Mouse (Mus musculus) MEL (cell line): ENCODE results near the gene Gm1673. TPM values are rescaled to one million over a fixed set of nuclear protein-coding genes. Genes with fewer than 3 reads are reported as not detected.

Source experiments
- DNase-seq: peaks from one replicate; pipeline ENCODE4 v3.0.0; 2011; ENCODE audit warnings: low read depth, low spot score
- H3K27ac ChIP-seq: 2 replicates; pipeline ENCODE4 v1.5.1; 2012; ENCODE audit warnings: low read depth, mild to moderate bottlenecking, control low read depth, low read length, moderate library complexity; ENCODE audit not compliant: control insufficient read depth
- H3K27me3 ChIP-seq, 2 experiments: fragments of 150-350 bp in 1 of 2; sonication (generic) in 1 of 2; 2 replicates each; pipeline ENCODE4 v1.6.1; 2012; ENCODE audit warnings: low read length in 2 of 2, mild to moderate bottlenecking in 2 of 2, improper control_type of control experiment in 1 of 2, moderate library complexity in 1 of 2; ENCODE audit not compliant: insufficient read depth in 2 of 2, control insufficient read depth in 1 of 2
- H3K36me3 ChIP-seq, 2 experiments: 2 replicates each; pipeline ENCODE4 v1.6.1; 2012 to 2014; ENCODE audit warnings: low read length in 2 of 2, improper control_type of control experiment in 1 of 2, inconsistent platforms in 1 of 2, mild to moderate bottlenecking in 1 of 2; ENCODE audit not compliant: insufficient read depth in 2 of 2, control insufficient read depth in 1 of 2
- H3K4me1 ChIP-seq, 2 experiments: fragments of 150-350 bp in 1 of 2; sonication (generic) in 1 of 2; 2 replicates each; pipeline ENCODE4 v1.6.1; 2012; ENCODE audit warnings: low read length in 2 of 2, improper control_type of control experiment in 1 of 2, mild to moderate bottlenecking in 1 of 2; ENCODE audit not compliant: insufficient read depth in 2 of 2, control insufficient read depth in 1 of 2
- H3K4me3 ChIP-seq, 2 experiments: fragments of 150-350 bp in 1 of 2; sonication (generic) in 1 of 2; 2 replicates each; pipeline ENCODE4 v1.5.1; 2012; ENCODE audit warnings: low read depth in 2 of 2, low read length in 2 of 2, mild to moderate bottlenecking in 2 of 2, moderate library complexity in 2 of 2, control low read depth in 1 of 2, improper control_type of control experiment in 1 of 2; ENCODE audit not compliant: control insufficient read depth in 1 of 2, insufficient read depth in 1 of 2
- H3K79me2 ChIP-seq: 2 replicates; pipeline ENCODE4 v1.6.1; 2012; ENCODE audit warnings: mild to moderate bottlenecking, low read length, moderate library complexity; ENCODE audit not compliant: control insufficient read depth, poor library complexity, insufficient read depth
- H3K9ac ChIP-seq: 2 replicates; pipeline ENCODE4 v1.6.1; 2012; ENCODE audit warnings: low read depth, mild to moderate bottlenecking, control low read depth, low read length, moderate library complexity; ENCODE audit not compliant: control insufficient read depth, poor library complexity, severe bottlenecking
- H3K9me3 ChIP-seq: fragments of 150-350 bp; sonication (generic); replicated peaks from 2 replicates; pipeline ENCODE4 v1.6.1; 2012; ENCODE audit warnings: mild to moderate bottlenecking, low read length, improper control_type of control experiment, moderate library complexity; ENCODE audit not compliant: insufficient read depth
- BHLHE40 ChIP-seq: IDR thresholded peaks from 2 replicates; pipeline ENCODE4 v1.6.1; 2012; ENCODE audit warnings: low read depth, mild to moderate bottlenecking, inconsistent platforms, low read length, improper control_type of control experiment, borderline replicate concordance
- CHD1 ChIP-seq: IDR thresholded peaks from 2 replicates; pipeline ENCODE4 v1.6.1; 2012; ENCODE audit warnings: low read depth, mild to moderate bottlenecking, inconsistent platforms, low read length, improper control_type of control experiment
- CTCF ChIP-seq, 3 experiments: IDR thresholded peaks in 2 of 3; conservative IDR thresholded peaks in 1 of 3; 2 replicates each; pipeline ENCODE4 v1.5.1; 2011 to 2012; ENCODE audit warnings: low read length in 3 of 3, low read depth in 2 of 3, mild to moderate bottlenecking in 2 of 3, improper control_type of control experiment in 1 of 3, inconsistent platforms in 1 of 3, mixed read lengths in 1 of 3, moderate library complexity in 1 of 3; ENCODE audit not compliant: control insufficient read depth in 1 of 3, insufficient read depth in 1 of 3, poor library complexity in 1 of 3, severe bottlenecking in 1 of 3
- EP300 ChIP-seq, 2 experiments: IDR thresholded peaks; 2 replicates each; pipeline ENCODE4 v1.6.1; 2011; ENCODE audit warnings: improper control_type of control experiment in 2 of 2, low read length in 2 of 2, low read depth in 1 of 2, mild to moderate bottlenecking in 1 of 2
- ETS1 ChIP-seq: IDR thresholded peaks from 2 replicates; pipeline ENCODE4 v1.6.1; 2012; ENCODE audit warnings: low read depth, mild to moderate bottlenecking, inconsistent platforms, low read length, improper control_type of control experiment, moderate library complexity
- HCFC1 ChIP-seq: IDR thresholded peaks from 2 replicates; pipeline ENCODE4 v1.6.1; 2012; ENCODE audit warnings: low read depth, mild to moderate bottlenecking, inconsistent platforms, low read length, improper control_type of control experiment, moderate library complexity
- JUND ChIP-seq: IDR thresholded peaks from 2 replicates; pipeline ENCODE4 v1.6.1; 2011; ENCODE audit warnings: low read depth, mild to moderate bottlenecking, improper control_type of control experiment, low read length
- KAT2A ChIP-seq: conservative IDR thresholded peaks from 2 replicates; pipeline ENCODE4 v1.6.1; 2012; ENCODE audit warnings: low read depth, low read length, improper control_type of control experiment, inconsistent platforms
- MAFK ChIP-seq: IDR thresholded peaks from 2 replicates; pipeline ENCODE4 v1.6.1; 2011; ENCODE audit warnings: low read depth, mild to moderate bottlenecking, low read length, improper control_type of control experiment, borderline replicate concordance
- MAX ChIP-seq: IDR thresholded peaks from 2 replicates; pipeline ENCODE4 v1.6.1; 2011; ENCODE audit warnings: low read length, improper control_type of control experiment
- MEF2A ChIP-seq: IDR thresholded peaks from 2 replicates; pipeline ENCODE4 v1.6.1; 2014; ENCODE audit warnings: low read depth, mild to moderate bottlenecking, inconsistent platforms, low read length, improper control_type of control experiment; ENCODE audit not compliant: poor library complexity, insufficient replicate concordance, severe bottlenecking; ENCODE audit errors: extremely low read depth
- MYB ChIP-seq: IDR thresholded peaks from 2 replicates; pipeline ENCODE4 v1.6.1; 2011; ENCODE audit warnings: mild to moderate bottlenecking, low read depth, low read length, improper control_type of control experiment
- MYC ChIP-seq: IDR thresholded peaks from 2 replicates; pipeline ENCODE4 v1.6.1; 2011; ENCODE audit warnings: low read depth, mild to moderate bottlenecking, low read length, improper control_type of control experiment, moderate library complexity
- NELFE ChIP-seq: IDR thresholded peaks from 2 replicates; pipeline ENCODE4 v1.6.1; 2011; ENCODE audit warnings: low read depth, low read length, improper control_type of control experiment
- NRF1 ChIP-seq: IDR thresholded peaks from 2 replicates; pipeline ENCODE4 v1.6.1; 2014; ENCODE audit warnings: low read depth, mild to moderate bottlenecking, inconsistent platforms, low read length, improper control_type of control experiment, moderate library complexity; ENCODE audit not compliant: poor library complexity, insufficient read depth, severe bottlenecking
- RAD21 ChIP-seq: IDR thresholded peaks from 2 replicates; pipeline ENCODE4 v1.6.1; 2011; ENCODE audit warnings: mild to moderate bottlenecking, low read depth, low read length, improper control_type of control experiment
- SIN3A ChIP-seq: IDR thresholded peaks from 2 replicates; pipeline ENCODE4 v1.6.1; 2012; ENCODE audit warnings: low read length, improper control_type of control experiment, inconsistent platforms
- TAL1 ChIP-seq: IDR thresholded peaks from 2 replicates; pipeline ENCODE4 v1.6.1; 2012; ENCODE audit warnings: mild to moderate bottlenecking, inconsistent platforms, low read length, moderate library complexity, mixed read lengths
- TBP ChIP-seq: IDR thresholded peaks from 2 replicates; pipeline ENCODE4 v1.8.0; 2011; ENCODE audit warnings: low read depth, low read length, improper control_type of control experiment
- TCF12 ChIP-seq: IDR thresholded peaks from 2 replicates; pipeline ENCODE4 v1.6.1; 2014; ENCODE audit warnings: low read depth, mild to moderate bottlenecking, inconsistent platforms, low read length, improper control_type of control experiment, moderate library complexity
- UBTF ChIP-seq: IDR thresholded peaks from 2 replicates; pipeline ENCODE4 v1.6.1; 2012; ENCODE audit warnings: low read depth, mild to moderate bottlenecking, inconsistent platforms, low read length, improper control_type of control experiment, moderate library complexity, borderline replicate concordance; ENCODE audit not compliant: insufficient read depth
- USF2 ChIP-seq, 2 experiments: IDR thresholded peaks; 2 replicates each; pipeline ENCODE4 v1.6.1; 2011 to 2012; ENCODE audit warnings: improper control_type of control experiment in 2 of 2, low read length in 2 of 2, borderline replicate concordance in 1 of 2, inconsistent platforms in 1 of 2, low read depth in 1 of 2, mild to moderate bottlenecking in 1 of 2; ENCODE audit not compliant: insufficient read depth in 1 of 2
- ZC3H11A ChIP-seq: IDR thresholded peaks from 2 replicates; pipeline ENCODE4 v1.6.1; 2012; ENCODE audit warnings: low read depth, mild to moderate bottlenecking, inconsistent platforms, low read length, improper control_type of control experiment
- ZMIZ1 ChIP-seq: IDR thresholded peaks from 2 replicates; pipeline ENCODE4 v1.6.1; 2012; ENCODE audit warnings: low read depth, mild to moderate bottlenecking, inconsistent platforms, low read length, improper control_type of control experiment, moderate library complexity
- ZNF384 ChIP-seq: IDR thresholded peaks from 2 replicates; pipeline ENCODE4 v1.6.1; 2012; ENCODE audit warnings: low read depth, mild to moderate bottlenecking, inconsistent platforms, low read length, improper control_type of control experiment
- polyA plus RNA-seq, 2 experiments: library from polyadenylated mRNA; stranded (reverse) in 1 of 2; unstranded in 1 of 2; fragments of >175 nt in 1 of 2; fragments of >200 nt in 1 of 2; gene quantifications; 2 replicates each; pipeline versions ENCODE4 v1.2.1 to v1.2.4; 2012; ENCODE audit warnings: low replicate concordance in 2 of 2, low read depth in 1 of 2; ENCODE audit not compliant: insufficient read length in 2 of 2, insufficient read depth in 1 of 2, missing spikeins in 1 of 2
- total RNA-seq: library from RNA; depleted of rRNA; stranded (reverse); fragments of 300-350 nt; gene quantifications from 2 replicates; pipeline ENCODE4 v1.2.3, GENCODE M21; 2012

Gm1673 gene
- total and polyA plus RNA-seq, 3 experiments, result not detected

DNA sequence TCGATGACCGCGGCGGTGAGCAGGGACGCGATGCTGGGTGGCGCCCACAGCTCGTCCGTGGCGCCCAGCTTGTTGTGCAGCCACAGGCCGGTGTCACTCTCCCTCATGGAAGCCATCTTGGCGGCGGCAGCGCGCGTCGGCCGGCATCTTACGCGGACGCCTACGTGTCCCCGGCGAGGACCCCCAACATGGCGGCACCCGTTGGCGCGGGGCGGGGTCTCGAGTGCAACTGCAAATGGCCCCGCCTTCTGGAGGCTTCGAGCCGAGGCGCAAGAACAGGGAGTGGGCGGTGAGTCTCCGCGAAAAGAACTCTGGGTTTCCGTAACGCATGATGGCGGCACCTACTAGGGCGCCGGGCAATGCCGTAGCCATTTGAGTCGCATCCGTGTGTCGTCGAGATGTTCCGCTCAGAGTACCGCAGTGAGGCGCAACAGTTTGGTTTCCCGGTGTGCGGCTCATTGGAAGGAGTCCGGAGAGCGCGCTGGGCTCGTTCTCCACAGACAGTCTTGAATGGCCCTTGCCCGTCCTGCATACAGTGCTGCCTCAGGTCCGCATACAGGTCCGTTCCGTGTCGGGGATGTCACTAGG lies 47.0 kb upstream of the Gm1673 start, which contains the start of gene Nelfa (continued):
- TF ChIP-seq MEF2A (peak; percentile 85; the same call in 1 of the 2 replicates), ETS1 (peak; percentile 66), MYC (peak; percentile 76), HCFC1 (peak; percentile 98), SIN3A (peak; percentile 98), MAX (peak; percentile 80), USF2 (IDR thresholded peaks at IDR 0.05; ENCODE audit: borderline replicate concordance in 1 of 2, insufficient read depth in 1 of 2, low read depth in 1 of 2, low read length in 2 of 2) (no peak), NELFE (peak; percentile 97), TCF12 (peak; percentile 64), NRF1 (peak; percentile 65), KAT2A (peak; percentile 98)

DNA sequence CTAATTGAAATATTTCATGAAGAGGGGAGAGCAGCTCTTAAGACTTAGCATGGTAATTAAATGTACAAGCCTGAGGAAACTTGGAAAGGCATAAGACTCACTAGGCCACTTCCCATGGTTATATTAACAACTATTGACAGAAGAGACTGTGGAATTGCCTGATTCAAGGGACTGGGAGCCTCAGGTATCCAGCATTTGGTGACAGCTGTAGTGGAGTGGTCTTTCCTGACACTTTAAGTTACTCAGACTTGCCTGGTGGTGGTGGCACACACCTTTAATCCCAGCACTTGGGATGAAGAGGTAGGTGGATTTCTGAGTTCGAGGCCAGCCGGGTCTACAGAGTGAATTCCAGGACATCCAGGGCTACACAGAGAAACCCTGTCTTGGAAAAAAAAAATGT lies 46.0 kb upstream of the Gm1673 start:
- Histone ChIP-seq H3K36me3 (peaks cover 2 to 33% of the 10 kb centered on the region in 2 experiments; a peak in 3 of 4 replicates), H3K9me3 (no peaks in the 10 kb centered on the region), H3K4me1 (peaks cover 20 to 21% of the 10 kb centered on the region in 2 experiments), H3K4me3 (peak overlapping the region in 1 of 2 experiments; percentile 70; a peak in 2 of 4 replicates), H3K27ac (no peak overlapping the region), H3K9ac (peak overlapping the region; percentile 82), H3K27me3 (no peaks in the 10 kb centered on the region), H3K79me2 (peaks cover 41% of the 10 kb centered on the region)
- DNase-seq, result no peak
- TF ChIP-seq UBTF (no peak), ZNF384 (no peak), ZMIZ1 (no peak), ETS1 (no peak), CHD1 (no peak), JUND (no peak), NRF1 (no peak), MAFK (no peak), CTCF (IDR thresholded peaks at IDR 0.05 in 2 of 3, conservative IDR thresholded peaks at IDR 0.05 in 1 of 3; ENCODE audit: control insufficient read depth in 1 of 3, insufficient read depth in 1 of 3, low read depth in 2 of 3, low read length in 3 of 3, poor library complexity in 1 of 3, severe bottlenecking in 1 of 3) (no peak), ZC3H11A (no peak), EP300 (IDR thresholded peaks at IDR 0.05; ENCODE audit: low read depth in 1 of 2, low read length in 2 of 2) (no peak), TAL1 (no peak), MYB (no peak), BHLHE40 (no peak), TBP (no peak), RAD21 (no peak)
- TF ChIP-seq, all 39 proteins: peak for 0
